Mouse (Mus musculus): ENCODE measurements around the gene Cep57l1.
A peak's percentile ranks its signal among the peaks of the same experiment; 100 is the strongest.

DNA sequence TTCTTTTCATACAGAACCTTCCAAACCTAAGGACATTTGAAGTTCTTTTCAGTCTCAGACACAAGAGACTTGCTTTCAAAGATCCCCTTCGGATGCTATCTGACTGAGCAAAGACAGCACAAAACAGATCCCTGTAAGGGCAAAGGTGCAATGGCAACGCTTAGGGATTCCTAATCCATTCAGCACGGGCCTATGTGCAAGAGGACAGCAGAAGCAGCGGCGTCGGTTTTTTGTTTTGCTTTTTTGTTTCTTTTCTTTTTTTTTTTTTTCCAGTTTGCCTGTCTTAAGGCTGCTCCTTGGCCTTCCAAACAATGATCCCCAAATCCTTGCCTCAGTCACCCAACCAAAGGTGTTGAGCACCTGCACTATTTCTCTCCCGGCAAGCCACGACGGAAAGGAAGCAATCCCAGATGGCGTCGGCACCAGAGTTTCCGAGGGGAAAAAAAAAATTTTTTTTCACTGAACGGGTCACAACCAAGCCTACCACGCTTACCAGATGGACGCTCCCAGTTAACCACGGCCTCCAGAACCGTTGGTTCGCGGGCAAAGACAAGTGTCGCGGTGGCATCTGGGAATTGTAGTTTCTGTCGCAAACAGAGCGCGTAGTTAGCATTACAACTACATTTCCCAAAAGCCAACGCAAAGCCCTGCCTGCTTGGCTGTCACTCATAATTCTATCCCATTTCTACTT lies 446 bp downstream of the Cep57l1 start:
- TF ChIP-seq SMC3 (IDR thresholded peaks at IDR 0.05; ENCODE audit: low read depth, low read length) (no peak), BHLHE40 (IDR thresholded peaks at IDR 0.05; ENCODE audit: borderline replicate concordance, low read depth, low read length) (no peak), CTCF (IDR thresholded peaks at IDR 0.05 in 2 of 3, conservative IDR thresholded peaks at IDR 0.05 in 1 of 3; ENCODE audit: control insufficient read depth in 1 of 3, insufficient read depth in 1 of 3, low read depth in 2 of 3, low read length in 3 of 3, poor library complexity in 1 of 3, severe bottlenecking in 1 of 3) (no peak), HCFC1 (IDR thresholded peaks at IDR 0.05; ENCODE audit: low read depth, low read length) (peak; percentile 100), MAX (IDR thresholded peaks at IDR 0.05; ENCODE audit: low read length) (peak; percentile 76; the same call in 1 of the 2 replicates), GATA1 (IDR thresholded peaks at IDR 0.05; ENCODE audit: low read depth, low read length) (peak; percentile 20; the same call in 1 of the 2 replicates), POLR2AphosphoS2 (IDR thresholded peaks at IDR 0.05; ENCODE audit: low read length) (0 out of 2 replicates have a peak, but pooled peaks have one; percentile 46), USF2 (IDR thresholded peaks at IDR 0.05; ENCODE audit: borderline replicate concordance in 1 of 2, insufficient read depth in 1 of 2, low read depth in 1 of 2, low read length in 2 of 2) (no peak), MAZ (IDR thresholded peaks at IDR 0.05; ENCODE audit: low read depth, low read length) (no peak; the same call in 1 of the 2 replicates), ETS1 (IDR thresholded peaks at IDR 0.05; ENCODE audit: low read depth, low read length) (no peak; the same call in 1 of the 2 replicates), POLR2A (IDR thresholded peaks at IDR 0.05; ENCODE audit: control insufficient read depth in 1 of 2, insufficient read depth in 1 of 2, low read depth in 1 of 2, low read length in 2 of 2, poor library complexity in 1 of 2) (peak; percentile 27 to 82; a peak in 2 of 4 replicates), NELFE (IDR thresholded peaks at IDR 0.05; ENCODE audit: low read depth, low read length) (peak; percentile 82), ZKSCAN1 (IDR thresholded peaks at IDR 0.05; ENCODE audit: low read depth, low read length) (no peak), RAD21 (IDR thresholded peaks at IDR 0.05; ENCODE audit: low read depth, low read length) (no peak)
